Mouse (Mus musculus) kidney, embryonic 14.5 days (tissue): ENCODE data around the gene Mill2. TPM values are rescaled to one million over a fixed set of nuclear protein-coding genes. Genes with fewer than 3 reads are reported as not detected.
A peak's percentile ranks its signal among the peaks of the same experiment; 100 is the strongest.
"Not testable (repeated sequence)": the region's sequence is repeated elsewhere in the genome, so short reads cannot be mapped to it uniquely, and the experiment has no call there.

ENCODE experiments used
- ATAC-seq: fragments of 200-750 bp; cut with Nextera tagmentation; 2 replicates; pipeline ENCODE4 v1.8.0; 2017; ENCODE audit warnings: moderate number of reproducible peaks, mild to moderate bottlenecking, moderate TSS enrichment, moderate library complexity; ENCODE audit not compliant: low FRiP score, low TSS enrichment
- H3K27ac ChIP-seq: fragments of 300-500 bp; sonication (generic); 2 replicates; pipeline ENCODE4 v1.5.1; 2014; ENCODE audit warnings: low read depth, mild to moderate bottlenecking, low read length, moderate library complexity, mixed read lengths
- H3K27me3 ChIP-seq: fragments of 300-500 bp; sonication (generic); 2 replicates; pipeline ENCODE4 v1.6.1; 2014; ENCODE audit warnings: mild to moderate bottlenecking, low read length; ENCODE audit not compliant: control insufficient read depth, insufficient read depth
- H3K36me3 ChIP-seq: fragments of 300-500 bp; sonication (generic); 2 replicates; pipeline ENCODE4 v1.6.1; 2014; ENCODE audit warnings: low read length, mixed read lengths; ENCODE audit not compliant: control insufficient read depth, insufficient read depth
- H3K4me1 ChIP-seq: fragments of 300-500 bp; sonication (generic); 2 replicates; pipeline ENCODE4 v1.6.1; 2014; ENCODE audit warnings: low read length, mixed read lengths; ENCODE audit not compliant: control insufficient read depth, insufficient read depth
- H3K4me2 ChIP-seq: fragments of 300-500 bp; sonication (generic); replicated peaks from 2 replicates; pipeline ENCODE4 v1.6.1; 2014; ENCODE audit warnings: low read depth, mild to moderate bottlenecking, low read length
- H3K4me3 ChIP-seq: fragments of 300-500 bp; sonication (generic); 2 replicates; pipeline ENCODE4 v1.5.1; 2014; ENCODE audit warnings: mild to moderate bottlenecking, low read length
- H3K9ac ChIP-seq: fragments of 300-500 bp; sonication (generic); 2 replicates; pipeline ENCODE4 v1.6.1; 2014; ENCODE audit warnings: low read depth, mild to moderate bottlenecking, low read length, moderate library complexity
- H3K9me3 ChIP-seq: fragments of 300-500 bp; sonication (generic); 2 replicates; pipeline ENCODE4 v1.6.1; 2016; ENCODE audit warnings: low read length; ENCODE audit not compliant: control insufficient read depth
- WGBS: fragments of 180-500 bp; shearing (Covaris S2); extraction: QIAGEN DNeasy Blood & Tissue Kit; methylation state at CpG from one replicate; pipeline ENCODE4 v1.1.7; 2014; 5-methylcytosine and 5-hydroxymethylcytosine counted together
- polyA plus RNA-seq: library from polyadenylated mRNA; unstranded; fragments of >200 nt; fragmentation: Nextera tagmentation; extraction: Ambion mirVana; gene quantifications from 2 replicates; pipeline ENCODE4 v1.2.1, GENCODE M21; 2014

Mill2 gene
- 0.64 and 0.79 TPM in 2 replicates for polyA plus RNA-seq

DNA sequence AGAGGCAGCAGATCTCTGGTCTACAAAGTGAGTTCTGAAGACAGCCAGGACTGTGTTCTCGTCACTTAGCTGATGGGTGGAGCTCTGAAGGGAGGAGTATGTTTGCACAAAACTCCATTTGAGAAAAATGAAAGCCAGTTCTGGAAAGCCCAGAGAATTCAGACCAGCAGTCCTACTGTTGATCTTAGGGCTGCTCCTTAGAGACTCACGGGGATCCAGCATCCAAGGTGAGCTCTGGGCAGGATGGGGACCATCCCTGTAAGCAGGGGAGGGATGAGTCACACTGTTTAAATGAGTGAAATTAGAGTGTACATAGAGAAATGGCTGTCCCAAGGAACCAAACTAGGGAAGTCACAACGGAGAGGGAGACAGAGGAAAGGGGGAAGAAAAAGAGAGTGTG lies at the start of gene Mill2:
Gene Mill2, plus strand, starts transcription at position 102 of the 400 bp plus-strand sequence.
- Histone ChIP-seq H3K9ac (peak within 1 kb of the TSS; percentile 44), H3K27me3 (no peaks in the 10 kb centered on the region), H3K9me3 (no peaks in the 10 kb centered on the region), H3K4me3 (peak within 1 kb of the TSS; percentile 32; the same call in 1 of the 2 replicates), H3K36me3 (no peaks in the 10 kb centered on the region), H3K4me1 (0 out of 2 replicates have a peak, but pooled peaks cover 2% of the 10 kb centered on the region), H3K27ac (peak within 1 kb of the TSS; percentile 88), H3K4me2 (peak within 1 kb of the TSS; percentile 47)
- WGBS: 22% methylated on average over 3 of the region's 3 CpGs
- ATAC-seq: peak; percentile 33; the same call in 1 of the 2 replicates

GRCm38 (mm10) chr7:18790671-18791070 lies 49.1 kb upstream of the Mill2 start:
- H3K36me3 ChIP-seq, H3K27me3 ChIP-seq, ATAC-seq, H3K27ac ChIP-seq, H3K4me2 ChIP-seq, H3K4me1 ChIP-seq, H3K9ac ChIP-seq, H3K9me3 ChIP-seq, H3K4me3 ChIP-seq: not testable (repeated sequence)

DNA sequence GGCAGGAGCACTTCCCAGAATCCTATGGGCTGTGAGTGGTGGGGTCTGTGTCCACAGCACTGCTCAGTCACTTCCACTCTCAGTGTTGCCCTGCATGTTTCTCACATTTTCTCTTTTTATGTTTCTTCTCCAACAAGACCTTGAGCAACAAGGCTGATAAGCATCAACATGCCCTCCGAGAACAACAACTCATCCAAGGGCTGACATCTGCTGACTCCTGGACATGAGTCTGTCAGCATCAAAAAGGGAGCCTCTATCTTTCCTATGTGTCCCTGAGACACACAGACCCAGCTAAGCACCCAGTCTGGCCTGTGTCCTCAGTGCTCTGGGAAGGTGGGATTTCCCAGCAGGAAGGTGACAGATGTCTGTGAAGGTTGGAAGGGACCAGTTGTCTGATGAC lies 41.3 kb upstream of the Mill2 start, which contains the start of gene Psg19:
Gene Psg19, minus strand, starts transcription at position 101 of the 400 bp plus-strand sequence.
- Histone ChIP-seq H3K4me3 (no peak within 1 kb of the TSS), H3K36me3 (no peaks in the 10 kb centered on the region), H3K27ac (no peak within 1 kb of the TSS), H3K4me1 (no peaks in the 10 kb centered on the region), H3K4me2 (no peak within 1 kb of the TSS), H3K27me3 (no peaks in the 10 kb centered on the region), H3K9ac (no peak within 1 kb of the TSS), H3K9me3 (no peaks in the 10 kb centered on the region)
- 91% methylated on average over 1 of the region's 1 CpGs for WGBS
- ATAC-seq: no peak

DNA sequence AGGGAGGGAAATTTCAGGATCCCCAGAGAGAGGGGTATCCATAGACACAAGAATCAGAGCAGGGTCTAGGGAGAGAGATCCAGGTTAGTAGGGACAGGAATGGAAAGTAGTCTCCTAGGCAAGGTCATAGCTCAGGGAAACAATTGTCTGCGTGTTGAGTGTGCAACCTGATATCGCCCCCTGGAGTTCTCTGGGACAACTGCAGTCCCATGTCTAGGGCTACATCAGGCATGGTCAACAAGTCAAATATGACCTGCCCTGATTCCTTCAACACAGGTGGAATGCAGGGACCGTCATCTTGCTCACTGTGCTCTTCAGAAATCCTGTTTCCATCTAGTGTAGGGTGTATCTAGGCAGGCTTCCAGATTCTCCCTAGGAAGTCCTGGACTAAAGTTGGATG lies 40.6 kb upstream of the Mill2 start:
- WGBS: 46% methylated on average over 3 of the region's 3 CpGs
- Histone ChIP-seq H3K27ac (no peak overlapping the region), H3K4me1 (no peaks in the 10 kb centered on the region), H3K9ac (no peak overlapping the region), H3K4me2 (no peak overlapping the region), H3K9me3 (no peaks in the 10 kb centered on the region), H3K36me3 (no peaks in the 10 kb centered on the region), H3K27me3 (no peaks in the 10 kb centered on the region), H3K4me3 (no peak overlapping the region)
- no peak for ATAC-seq

DNA sequence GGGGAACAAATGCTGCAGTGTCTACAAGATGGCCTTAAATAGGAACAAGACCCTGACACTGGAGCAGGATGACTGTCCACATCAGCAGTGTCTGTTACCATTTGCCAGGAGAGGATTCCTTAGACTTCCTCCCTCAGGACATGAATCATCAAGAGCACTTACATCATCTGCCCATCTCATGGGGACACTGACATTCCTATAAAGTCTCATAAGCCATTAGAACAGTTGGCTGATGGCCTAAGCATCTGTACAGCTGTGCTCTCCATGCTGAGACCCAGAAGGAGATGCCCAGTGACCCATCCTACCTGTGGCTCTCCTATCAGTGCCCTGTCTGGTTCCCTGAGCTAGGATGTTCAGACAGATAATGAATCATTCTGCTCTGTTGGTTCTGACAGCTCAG lies 36.2 kb upstream of the Mill2 start:
- H3K4me1 ChIP-seq: no peaks in the 10 kb centered on the region
- no peak for ATAC-seq
- H3K27me3 ChIP-seq: no peaks in the 10 kb centered on the region
- no peak overlapping the region for H3K9ac ChIP-seq
- H3K4me3 ChIP-seq: no peak overlapping the region
- H3K4me2 ChIP-seq: no peak overlapping the region
- H3K36me3 ChIP-seq: no peaks in the 10 kb centered on the region
- H3K9me3 ChIP-seq: no peaks in the 10 kb centered on the region
- H3K27ac ChIP-seq: no peak overlapping the region

DNA sequence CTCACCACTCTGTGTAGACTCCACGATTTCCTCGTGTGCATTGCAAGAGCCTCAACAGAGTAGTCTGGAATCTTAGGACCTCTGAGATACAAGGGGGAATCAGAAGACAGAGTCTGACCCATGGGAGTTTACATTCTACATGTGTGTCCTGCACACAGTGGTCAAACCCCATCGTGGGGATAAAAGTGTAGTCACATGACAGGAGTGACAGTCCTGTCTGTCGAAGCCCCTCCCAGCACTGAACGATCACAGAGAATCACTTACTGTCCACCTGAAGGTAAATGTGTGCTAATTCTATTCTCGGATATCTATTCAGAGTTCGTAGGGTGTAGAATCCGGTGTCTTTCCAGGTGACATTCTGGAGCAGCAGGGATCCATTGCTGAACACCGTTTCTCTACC lies 21.5 kb upstream of the Mill2 start:
- 88% methylated on average over 9 of the region's 9 CpGs for WGBS
- Histone ChIP-seq H3K9me3 (no peaks in the 10 kb centered on the region), H3K4me1 (no peaks in the 10 kb centered on the region), H3K4me2 (no peak overlapping the region), H3K4me3 (no peak overlapping the region), H3K27ac (no peak overlapping the region), H3K36me3 (no peaks in the 10 kb centered on the region), H3K9ac (no peak overlapping the region), H3K27me3 (no peaks in the 10 kb centered on the region)
- ATAC-seq: no peak

GRCm38 (mm10) chr7:18821507-18821906 lies 18.3 kb upstream of the Mill2 start, which contains the start of gene Psg17:
TSS of gene Psg17 (minus strand) at chr7:18821607.
- Histone ChIP-seq H3K4me3 (no peak within 1 kb of the TSS), H3K27me3 (no peaks in the 10 kb centered on the region), H3K4me2 (no peak within 1 kb of the TSS), H3K9me3 (no peaks in the 10 kb centered on the region), H3K9ac (no peak within 1 kb of the TSS), H3K27ac (no peak within 1 kb of the TSS), H3K36me3 (no peaks in the 10 kb centered on the region), H3K4me1 (no peaks in the 10 kb centered on the region)
- ATAC-seq: no peak
- WGBS: 69% methylated on average over 3 of the region's 3 CpGs

DNA sequence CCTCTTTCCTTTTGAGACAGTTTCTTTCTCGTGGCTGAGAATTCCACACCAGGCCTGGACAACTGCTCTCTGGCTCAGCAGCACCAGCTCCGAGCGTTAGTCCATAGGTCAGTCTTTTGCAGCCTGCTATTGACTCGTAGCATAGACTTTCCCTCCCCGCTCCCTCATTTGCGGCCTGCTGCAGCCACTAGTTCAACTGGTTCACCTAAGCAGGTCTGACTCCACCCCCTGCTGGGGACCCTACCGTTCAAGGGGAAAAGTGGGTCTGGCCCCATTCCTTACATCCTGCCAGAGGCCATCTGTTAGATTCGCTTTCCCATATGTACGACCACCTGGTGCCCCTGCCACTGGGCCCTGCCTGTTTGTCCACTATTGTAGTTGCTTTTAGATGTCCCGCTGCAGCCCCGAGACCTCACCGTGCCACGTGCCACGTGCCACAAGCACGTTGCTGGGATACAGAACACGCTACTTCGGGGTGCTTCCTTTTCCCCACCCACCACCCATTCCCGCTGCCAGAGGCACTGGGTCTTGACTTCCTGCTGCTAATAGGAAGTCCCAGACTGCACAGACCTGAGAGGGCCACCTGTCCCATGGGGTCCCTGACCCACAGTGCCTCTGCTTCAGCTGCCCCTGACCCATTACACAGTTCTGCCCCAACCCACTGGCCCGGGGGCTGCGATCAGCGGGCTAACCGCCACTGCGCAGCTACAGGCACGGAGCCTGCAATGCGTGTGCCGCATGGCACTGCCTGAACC lies 11.8 kb upstream of the Mill2 start:
- no peak overlapping the region for H3K4me2 ChIP-seq
- H3K4me1 ChIP-seq: no peaks in the 10 kb centered on the region
- no peak overlapping the region for H3K4me3 ChIP-seq
- H3K36me3 ChIP-seq: no peaks in the 10 kb centered on the region
- H3K27me3 ChIP-seq: no peaks in the 10 kb centered on the region
- WGBS: 67% methylated on average over 26 of the region's 26 CpGs
- no peak overlapping the region for H3K9ac ChIP-seq
- H3K9me3 ChIP-seq: no peaks in the 10 kb centered on the region
- no peak overlapping the region for H3K27ac ChIP-seq
- no peak for ATAC-seq

GRCm38 (mm10) chr7:18828592-18828991 lies 11.2 kb upstream of the Mill2 start:
- 73% methylated on average over 9 of the region's 9 CpGs for WGBS
- Histone ChIP-seq H3K36me3 (no peaks in the 10 kb centered on the region), H3K9me3 (no peaks in the 10 kb centered on the region; the same call in 1 of the 2 replicates), H3K4me2 (no peak overlapping the region), H3K4me1 (no peaks in the 10 kb centered on the region), H3K27ac (no peak overlapping the region), H3K9ac (no peak overlapping the region), H3K4me3 (no peak overlapping the region), H3K27me3 (no peaks in the 10 kb centered on the region)
- no peak for ATAC-seq
